Mouse (Mus musculus) lung, adult 2 months (tissue): ENCODE measurements at regions not wholly inside any gene's neighbourhood (a gene's known extent, or its start where the extent isn't known, plus 50 kb on each side); places are given as distances from the start of the nearest gene placed in this dataset.

Experiments
- DNase-seq: peaks from one replicate; pipeline ENCODE4 v3.0.0; 2022
- H3K4me1 ChIP-seq: fragments of 200-500 bp; 2 replicates; pipeline ENCODE4 v1.6.1; 2011; ENCODE audit warnings: low read length; ENCODE audit not compliant: control insufficient read depth, insufficient read depth
- H3K4me3 ChIP-seq: fragments of 200-500 bp; replicated peaks from 2 replicates; pipeline ENCODE3; 2011; ENCODE audit warnings: low read depth, mild to moderate bottlenecking, control low read depth, low read length; ENCODE audit errors: extremely low read depth
- CTCF ChIP-seq: fragments of 200-500 bp; IDR thresholded peaks from 2 replicates; pipeline ENCODE4 v1.5.1; 2011; ENCODE audit warnings: mild to moderate bottlenecking, low read length, control low read depth; ENCODE audit not compliant: insufficient read depth
- POLR2A ChIP-seq: fragments of 200-500 bp; IDR thresholded peaks from 2 replicates; pipeline ENCODE4 v1.6.1; 2011; ENCODE audit warnings: low read depth, mild to moderate bottlenecking, control low read depth, low read length, borderline replicate concordance; ENCODE audit errors: extremely low read depth
- WGBS: fragments of 180-500 bp; shearing (Covaris S2); methylation state at CpG from one replicate; pipeline ENCODE4 v1.1.7; 2018; 5-methylcytosine and 5-hydroxymethylcytosine counted together

DNA sequence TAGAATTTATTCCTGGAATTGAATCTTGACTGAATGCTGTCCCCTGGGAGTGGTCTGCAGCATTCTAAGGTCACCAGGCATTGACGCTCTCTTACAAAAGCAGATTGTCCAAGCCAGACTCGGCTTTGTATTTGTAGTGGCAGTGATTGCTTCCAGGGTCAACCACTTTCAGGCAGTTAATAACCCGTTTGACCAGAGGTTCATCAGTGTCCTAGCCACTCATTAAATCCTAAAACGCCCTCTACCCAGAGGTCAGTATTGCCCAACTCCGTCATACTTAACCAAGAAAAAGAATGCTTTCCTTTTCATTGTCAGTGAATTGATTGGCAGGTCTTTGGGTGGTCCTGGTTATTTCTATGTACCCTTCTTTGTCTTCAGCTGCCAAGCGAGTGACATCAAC, 194.6 kb upstream of the Mctp2 start:
- TF ChIP-seq POLR2A, result no peak
- TF ChIP-seq CTCF, result no peak
- no peak for DNase-seq
- 77% methylated on average over 6 of the region's 6 CpGs for WGBS
- H3K4me1 ChIP-seq, result no peaks in the 10 kb centered on the region
- H3K4me3 ChIP-seq, result no peak overlapping the region

- Histone ChIP-seq H3K4me3 (no peak overlapping the region), H3K4me1 (no peaks in the 10 kb centered on the region)
- TF ChIP-seq CTCF, result no peak
- TF ChIP-seq POLR2A, result no peak
- WGBS, result 80% methylated on average over 3 of the region's 3 CpGs
- no peak for DNase-seq
These were observed 195.0 kb upstream of the Mctp2 start for GRCm38 (mm10) chr7:72501431-72501830.

- H3K4me3 ChIP-seq, result no peak overlapping the region
- no peak for DNase-seq
- TF ChIP-seq POLR2A, result no peak
- H3K4me1 ChIP-seq, result no peaks in the 10 kb centered on the region
These were observed 197.3 kb upstream of the Mctp2 start for GRCm38 (mm10) chr7:72503756-72504155.

- no peak for TF ChIP-seq POLR2A
- H3K4me3 ChIP-seq, result no peak overlapping the region
- WGBS, result 74% methylated on average over 4 of the region's 4 CpGs
- no peaks in the 10 kb centered on the region for H3K4me1 ChIP-seq
- no peak for DNase-seq
These were observed 197.9 kb upstream of the Mctp2 start for GRCm38 (mm10) chr7:72504268-72504667.

DNA sequence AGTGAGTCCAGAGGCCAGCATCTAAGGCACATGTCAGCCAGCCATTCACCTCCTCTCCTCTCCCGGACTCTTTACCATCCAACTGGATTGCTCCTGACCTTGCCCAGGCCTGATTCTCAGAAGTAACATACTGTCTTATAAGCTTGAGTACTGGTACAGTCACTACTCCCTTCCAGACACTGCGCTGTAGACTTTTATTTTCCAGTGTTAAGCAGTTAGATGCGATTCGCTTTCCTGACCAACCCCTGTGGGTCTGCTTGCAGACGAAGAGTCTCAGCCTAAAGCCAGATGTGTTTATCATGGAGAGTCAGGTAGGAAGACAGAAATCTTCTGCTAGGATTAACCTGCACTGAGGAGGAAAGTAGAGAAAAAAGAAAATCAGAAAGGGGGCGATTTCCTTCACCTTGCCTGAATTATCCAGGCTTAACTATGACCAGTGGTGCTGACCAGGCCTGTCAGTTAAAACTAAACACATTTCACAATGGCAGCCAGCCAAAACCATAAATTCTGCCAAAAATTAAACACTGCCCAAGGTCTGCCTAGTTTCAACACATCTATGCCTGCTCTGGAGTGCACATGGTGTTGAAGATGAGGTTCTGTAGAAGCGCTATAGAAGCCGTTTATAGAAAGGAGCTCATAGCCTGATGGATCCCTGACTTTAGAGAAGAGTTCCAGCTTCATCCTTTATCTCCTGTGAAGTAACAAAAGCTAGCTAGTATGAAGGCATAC, 199.5 kb upstream of the Mctp2 start:
- Histone ChIP-seq H3K4me3 (no peak overlapping the region), H3K4me1 (no peaks in the 10 kb centered on the region)
- no peak for TF ChIP-seq POLR2A
- TF ChIP-seq CTCF, result no peak
- DNase-seq, result no peak
- 82% methylated on average over 8 of the region's 8 CpGs for WGBS

DNA sequence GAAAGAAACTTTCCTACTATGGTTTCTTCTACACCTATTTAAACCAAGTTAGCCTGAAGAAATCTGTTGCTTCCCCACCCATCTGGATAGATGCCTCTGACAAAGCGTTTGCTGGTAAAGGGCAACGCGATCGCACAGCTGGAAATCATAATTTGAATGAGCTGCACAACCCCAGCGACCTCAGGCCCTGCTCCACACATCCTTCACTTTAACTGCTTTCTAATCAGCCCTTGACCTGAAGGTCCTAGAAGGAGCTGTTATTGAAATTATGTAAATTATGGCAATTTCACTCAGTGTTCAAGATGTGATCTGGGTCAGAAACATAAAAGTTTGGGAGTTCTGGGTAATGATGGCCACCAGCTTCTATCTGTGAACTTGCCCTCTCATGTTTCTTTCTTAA, 201.5 kb upstream of the Mctp2 start:
- TF ChIP-seq CTCF (no peak), POLR2A (no peak)
- Histone ChIP-seq H3K4me1 (no peaks in the 10 kb centered on the region), H3K4me3 (no peak overlapping the region)
- WGBS, result 78% methylated on average over 5 of the region's 5 CpGs
- no peak for DNase-seq

DNA sequence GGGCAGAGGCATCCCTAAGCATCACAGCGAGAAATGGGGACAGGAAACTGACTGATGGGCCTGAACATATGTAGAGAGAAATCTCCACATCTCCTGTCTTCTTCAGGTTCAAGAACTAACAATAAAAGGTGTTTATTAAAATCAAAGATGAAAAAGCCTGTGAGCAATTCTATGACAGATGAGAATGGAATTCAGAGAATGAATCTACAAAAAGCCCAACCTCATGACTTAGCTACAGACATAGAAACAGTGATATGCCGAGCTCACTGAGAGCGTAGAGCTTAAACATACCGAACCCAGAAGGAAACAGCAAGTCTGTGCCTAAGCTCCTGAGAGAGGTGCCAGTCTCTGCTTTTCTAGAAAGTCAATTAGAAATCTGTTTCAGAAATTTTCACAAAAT, 203.7 kb upstream of the Mctp2 start:
- Histone ChIP-seq H3K4me3 (no peak overlapping the region), H3K4me1 (no peaks in the 10 kb centered on the region)
- WGBS, result 55% methylated on average over 4 of the region's 4 CpGs
- TF ChIP-seq POLR2A (no peak), CTCF (no peak)
- DNase-seq, result no peak

DNA sequence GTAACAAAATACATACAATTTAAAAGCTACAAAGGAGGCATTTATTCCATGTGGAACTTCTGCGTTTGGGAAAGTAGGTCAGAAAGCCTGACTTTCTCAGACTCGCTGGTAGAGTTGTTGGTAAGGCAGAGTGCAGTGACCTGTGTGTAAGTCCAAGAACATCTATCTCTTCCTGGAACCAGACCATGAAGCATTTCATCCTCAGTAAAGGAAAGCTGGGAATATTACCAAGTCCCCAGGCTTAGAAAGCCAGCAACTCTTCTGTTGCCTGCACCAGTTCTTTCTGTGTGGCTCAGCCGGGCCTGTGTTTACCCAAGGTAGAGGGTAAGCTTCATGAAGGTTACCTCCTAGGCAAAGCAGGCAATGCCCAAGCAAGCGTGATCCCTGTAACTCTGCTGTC, 207.0 kb upstream of the Mctp2 start:
- WGBS, result 71% methylated on average over 4 of the region's 4 CpGs
- Histone ChIP-seq H3K4me3 (no peak overlapping the region), H3K4me1 (no peaks in the 10 kb centered on the region)
- no peak for TF ChIP-seq CTCF
- TF ChIP-seq POLR2A, result no peak
- DNase-seq, result no peak

DNA sequence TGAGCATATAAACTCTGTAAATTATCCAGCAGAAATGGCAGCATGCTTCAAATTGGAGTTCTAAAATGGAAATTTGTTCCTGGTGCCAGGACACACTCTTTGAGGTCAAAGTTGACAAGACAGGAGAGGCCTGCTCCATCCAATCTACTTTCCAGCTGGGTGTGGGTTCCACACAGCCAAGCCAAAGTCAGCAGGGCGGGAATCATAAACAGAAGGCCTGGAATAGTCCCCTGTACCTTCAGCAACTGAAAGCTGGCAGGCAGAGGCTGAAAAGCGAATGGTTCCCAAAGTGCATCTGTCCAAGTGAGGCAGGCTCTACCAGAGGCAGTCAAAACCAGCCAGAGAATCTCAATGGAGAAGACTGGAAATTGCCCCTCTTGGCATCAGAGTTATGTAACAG, 208.4 kb upstream of the Mctp2 start:
- Histone ChIP-seq H3K4me3 (no peak overlapping the region), H3K4me1 (no peaks in the 10 kb centered on the region; the same call in 1 of the 2 replicates)
- DNase-seq, result no peak
- TF ChIP-seq CTCF, result no peak
- TF ChIP-seq POLR2A, result no peak
- WGBS, result 78% methylated on average over 2 of the region's 2 CpGs

DNA sequence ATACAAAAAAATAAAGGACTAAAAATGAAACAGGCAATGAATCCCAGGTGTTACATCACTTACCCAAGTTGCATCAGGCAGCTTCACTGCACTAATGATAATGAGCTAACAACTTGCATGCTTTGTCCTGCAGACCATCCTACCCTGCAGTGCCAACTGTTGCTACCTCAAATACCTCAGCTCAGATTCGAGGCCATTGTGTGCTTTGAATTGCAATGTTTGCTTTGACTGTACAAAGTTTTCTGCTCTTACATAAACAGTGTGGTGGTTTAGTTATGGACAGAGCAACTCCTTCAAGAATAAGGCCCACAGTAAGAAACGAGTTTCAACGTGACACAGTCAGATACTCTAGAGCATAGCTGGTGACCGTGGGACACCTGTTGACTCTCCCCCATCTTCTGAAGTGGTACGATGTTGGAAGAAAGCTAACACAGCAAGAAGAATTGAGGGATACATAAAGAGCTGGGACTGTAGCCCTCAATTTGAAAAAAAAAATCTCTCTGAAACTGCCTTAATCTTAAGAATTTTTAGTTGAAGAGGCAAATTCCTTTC, 212.1 kb upstream of the Mctp2 start:
- TF ChIP-seq CTCF (no peak), POLR2A (no peak)
- no peak for DNase-seq
- Histone ChIP-seq H3K4me1 (no peaks in the 10 kb centered on the region; the same call in 1 of the 2 replicates), H3K4me3 (no peak overlapping the region)
- WGBS, result 43% methylated on average over 5 of the region's 5 CpGs

- Histone ChIP-seq H3K4me3 (no peak overlapping the region), H3K4me1 (no peaks in the 10 kb centered on the region; the same call in 1 of the 2 replicates)
- no peak for DNase-seq
- no peak for TF ChIP-seq POLR2A
- no peak for TF ChIP-seq CTCF
- WGBS, result 49% methylated on average over 6 of the region's 6 CpGs
These were observed 213.1 kb upstream of the Mctp2 start for GRCm38 (mm10) chr7:72519359-72520115.
